Mouse (Mus musculus) stomach, embryonic 16.5 days (tissue): ENCODE measurements around the gene Tmem191c. TPM values are rescaled to one million over a fixed set of nuclear protein-coding genes. Genes with fewer than 3 reads are reported as not detected.
"Not testable (repeated sequence)": the region's sequence is repeated elsewhere in the genome, so short reads cannot be mapped to it uniquely, and the experiment has no call there.

ENCODE experiments used
- ATAC-seq: fragments of 200-750 bp; cut with Nextera tagmentation; 2 replicates; pipeline ENCODE4 v1.8.0; 2017; ENCODE audit warnings: moderate number of reproducible peaks, moderate TSS enrichment; ENCODE audit not compliant: insufficient read depth, low FRiP score
- H3K27ac ChIP-seq: fragments of 300-500 bp; sonication (generic); 2 replicates; pipeline ENCODE4 v1.5.1; 2014; ENCODE audit warnings: low read length
- H3K27me3 ChIP-seq: fragments of 300-500 bp; sonication (generic); 2 replicates; pipeline ENCODE4 v1.6.1; 2014; ENCODE audit warnings: low read length, control low read depth, mixed read lengths; ENCODE audit not compliant: control insufficient read depth, insufficient read depth
- H3K36me3 ChIP-seq: fragments of 300-500 bp; sonication (generic); 2 replicates; pipeline ENCODE4 v1.6.1; 2014; ENCODE audit warnings: low read length; ENCODE audit not compliant: control insufficient read depth, insufficient read depth
- H3K4me1 ChIP-seq: fragments of 300-500 bp; sonication (generic); 2 replicates; pipeline ENCODE4 v1.6.1; 2014; ENCODE audit warnings: low read length, control low read depth, mixed read lengths; ENCODE audit not compliant: control insufficient read depth, insufficient read depth
- H3K4me2 ChIP-seq: fragments of 300-500 bp; sonication (generic); 2 replicates; pipeline ENCODE4 v1.6.1; 2014; ENCODE audit warnings: low read depth, low read length, mixed read lengths
- H3K4me3 ChIP-seq: fragments of 300-500 bp; sonication (generic); replicated peaks from 2 replicates; pipeline ENCODE4 v1.5.1; 2014; ENCODE audit warnings: mild to moderate bottlenecking, low read length
- H3K9ac ChIP-seq: fragments of 300-500 bp; sonication (generic); 2 replicates; pipeline ENCODE4 v1.6.1; 2014; ENCODE audit warnings: low read length
- H3K9me3 ChIP-seq: fragments of 300-500 bp; sonication (generic); replicated peaks from 2 replicates; pipeline ENCODE4 v1.6.1; 2016; ENCODE audit warnings: low read length, control low read depth; ENCODE audit not compliant: control insufficient read depth
- WGBS: fragments of 180-500 bp; shearing (Covaris S2); extraction: QIAGEN DNeasy Blood & Tissue Kit; methylation state at CpG from one replicate; pipeline ENCODE4 v1.1.7; 2014; 5-methylcytosine and 5-hydroxymethylcytosine counted together
- polyA plus RNA-seq: library from polyadenylated mRNA; unstranded; fragments of >200 nt; fragmentation: Nextera tagmentation; extraction: Ambion mirVana; gene quantifications from 2 replicates; pipeline ENCODE4 v1.2.1, GENCODE M21; 2015

The Tmem191c gene
- polyA plus RNA-seq = 13.4 and 16.3 TPM in 2 replicates

- H3K4me1 ChIP-seq = peaks cover 18% of the 10 kb centered on the region
- H3K4me2 ChIP-seq = peak within 1 kb of the TSS; percentile 99
- peak within 1 kb of the TSS; percentile 65 for H3K4me3 ChIP-seq
- H3K27ac ChIP-seq = peak within 1 kb of the TSS; percentile 53
- peaks cover 2% of the 10 kb centered on the region; the same call in 1 of the 2 replicates for H3K9me3 ChIP-seq
- H3K36me3 ChIP-seq = no peaks in the 10 kb centered on the region
- ATAC-seq = no peak
- H3K27me3 ChIP-seq = peaks cover 15% of the 10 kb centered on the region
- peak within 1 kb of the TSS; percentile 73 for H3K9ac ChIP-seq
- WGBS = 58% methylated on average over 7 of the region's 7 CpGs
These were observed at the start of gene Tmem191c for GRCm38 (mm10) chr16:17275721-17276120. Gene Tmem191c, plus strand, starts transcription at chr16:17276077.

GRCm38 (mm10) chr16:17226496-17226895, 49.4 kb upstream of the Tmem191c start:
- ATAC-seq = no peak
- Histone ChIP-seq H3K4me2 (no peak overlapping the region), H3K27ac (no peak overlapping the region), H3K4me3 (no peak overlapping the region), H3K36me3 (no peaks in the 10 kb centered on the region), H3K4me1 (no peaks in the 10 kb centered on the region), H3K9ac (no peak overlapping the region), H3K27me3 (no peaks in the 10 kb centered on the region), H3K9me3 (0 out of 2 replicates have a peak, but pooled peaks cover 4% of the 10 kb centered on the region)

- H3K27me3 ChIP-seq, H3K36me3 ChIP-seq, H3K9me3 ChIP-seq, H3K4me3 ChIP-seq, ATAC-seq, H3K4me2 ChIP-seq, H3K27ac ChIP-seq, H3K9ac ChIP-seq: not testable (repeated sequence)
- WGBS = 89% methylated on average over 2 of the region's 2 CpGs
- H3K4me1 ChIP-seq = peaks cover 16% of the 10 kb centered on the region
These were observed 44.4 kb upstream of the Tmem191c start for GRCm38 (mm10) chr16:17231523-17231922.

GRCm38 (mm10) chr16:17232794-17233701, 42.8 kb upstream of the Tmem191c start, which contains the start of gene Hic2:
Gene Hic2, plus strand, starts transcription at chr16:17233572.
- Histone ChIP-seq H3K27ac (peak within 1 kb of the TSS; percentile 92), H3K36me3 (no peaks in the 10 kb centered on the region), H3K4me2 (peak within 1 kb of the TSS; percentile 94), H3K9ac (peak within 1 kb of the TSS; percentile 95), H3K9me3 (0 out of 2 replicates have a peak, but pooled peaks cover 4% of the 10 kb centered on the region), H3K4me3 (peak within 1 kb of the TSS; percentile 86), H3K4me1 (peaks cover 22% of the 10 kb centered on the region), H3K27me3 (no peaks in the 10 kb centered on the region)
- ATAC-seq = peak; percentile 98
- WGBS = 2% methylated on average over 59 of the region's 59 CpGs

GRCm38 (mm10) chr16:17233702-17234498, 42.0 kb upstream of the Tmem191c start:
- ATAC-seq = peak; percentile 59
- Histone ChIP-seq H3K27ac (peak overlapping the region; percentile 92), H3K36me3 (no peaks in the 10 kb centered on the region), H3K4me1 (peaks cover 28% of the 10 kb centered on the region), H3K9me3 (0 out of 2 replicates have a peak, but pooled peaks cover 4% of the 10 kb centered on the region), H3K4me2 (peak overlapping the region; percentile 94), H3K4me3 (peak overlapping the region; percentile 86), H3K9ac (peak overlapping the region; percentile 95), H3K27me3 (no peaks in the 10 kb centered on the region)
- under 1% methylated on average over 60 of the region's 62 CpGs for WGBS

- Histone ChIP-seq H3K4me3 (peak overlapping the region; percentile 86), H3K4me2 (peak overlapping the region; percentile 94), H3K9ac (peak overlapping the region; percentile 95), H3K9me3 (0 out of 2 replicates have a peak, but pooled peaks cover 4% of the 10 kb centered on the region), H3K36me3 (no peaks in the 10 kb centered on the region), H3K4me1 (peaks cover 34% of the 10 kb centered on the region), H3K27me3 (no peaks in the 10 kb centered on the region), H3K27ac (peak overlapping the region; percentile 92)
- WGBS = under 1% methylated on average over 12 of the region's 12 CpGs
- no peak for ATAC-seq
These were observed 41.4 kb upstream of the Tmem191c start for GRCm38 (mm10) chr16:17234499-17234895.

GRCm38 (mm10) chr16:17234916-17235665, 40.8 kb upstream of the Tmem191c start:
- Histone ChIP-seq H3K4me2 (peak overlapping the region; percentile 94), H3K9ac (peak overlapping the region; percentile 95), H3K9me3 (no peaks in the 10 kb centered on the region), H3K27ac (peak overlapping the region; percentile 73), H3K36me3 (no peaks in the 10 kb centered on the region), H3K4me3 (peak overlapping the region; percentile 86), H3K4me1 (peaks cover 40% of the 10 kb centered on the region), H3K27me3 (no peaks in the 10 kb centered on the region)
- no peak for ATAC-seq
- 19% methylated on average over 9 of the region's 9 CpGs for WGBS

GRCm38 (mm10) chr16:17237634-17238033, 38.2 kb upstream of the Tmem191c start:
- H3K4me1 ChIP-seq = peaks cover 48% of the 10 kb centered on the region
- H3K9me3 ChIP-seq = no peaks in the 10 kb centered on the region
- no peaks in the 10 kb centered on the region for H3K27me3 ChIP-seq
- no peaks in the 10 kb centered on the region for H3K36me3 ChIP-seq
- ATAC-seq = no peak
- no peak overlapping the region for H3K4me3 ChIP-seq
- no peak overlapping the region for H3K27ac ChIP-seq
- H3K4me2 ChIP-seq = no peak overlapping the region
- WGBS = 58% methylated on average over 3 of the region's 3 CpGs
- no peak overlapping the region for H3K9ac ChIP-seq
